Mouse (Mus musculus): ENCODE results near the gene Rnf157. TPM values are rescaled to one million over a fixed set of nuclear protein-coding genes. Genes with fewer than 3 reads are reported as not detected.
A peak's percentile ranks its signal among the peaks of the same experiment; 100 is the strongest.
"Not testable (repeated sequence)": the region's sequence is repeated elsewhere in the genome, so short reads cannot be mapped to it uniquely, and the experiment has no call there.

The Rnf157 gene
- total RNA-seq, 2 experiments from 2014 or later = 5.8 to 8.8 TPM

- DNase-seq = no peak
- intact Hi-C loops (cut with DNase I) = no loop called here
These were observed 9.7 kb upstream of the Rnf157 start for GRCm38 (mm10) chr11:116422562-116422961.

DNA sequence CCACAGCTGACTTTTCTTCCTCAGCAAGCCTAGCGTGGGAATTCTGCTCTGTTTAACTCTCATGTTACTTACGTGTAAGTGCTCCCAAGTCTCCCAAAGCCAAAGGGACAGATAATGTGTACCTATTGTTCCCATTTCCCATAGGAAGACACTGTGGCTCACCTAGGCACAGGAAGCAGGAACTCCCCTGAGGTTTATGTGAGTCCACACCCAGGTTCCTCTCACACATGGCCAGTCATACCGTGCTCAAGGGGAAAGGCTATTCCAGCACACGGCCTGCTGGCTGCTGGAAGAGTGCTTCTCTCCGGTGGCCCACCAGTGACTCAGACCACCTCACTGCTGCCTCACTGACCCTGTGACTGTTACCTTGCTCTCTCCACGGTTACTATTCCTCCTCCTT is 8.3 kb upstream of the Rnf157 start:
- no peak for DNase-seq
- intact Hi-C loops (cut with DNase I) = no loop called here

DNA sequence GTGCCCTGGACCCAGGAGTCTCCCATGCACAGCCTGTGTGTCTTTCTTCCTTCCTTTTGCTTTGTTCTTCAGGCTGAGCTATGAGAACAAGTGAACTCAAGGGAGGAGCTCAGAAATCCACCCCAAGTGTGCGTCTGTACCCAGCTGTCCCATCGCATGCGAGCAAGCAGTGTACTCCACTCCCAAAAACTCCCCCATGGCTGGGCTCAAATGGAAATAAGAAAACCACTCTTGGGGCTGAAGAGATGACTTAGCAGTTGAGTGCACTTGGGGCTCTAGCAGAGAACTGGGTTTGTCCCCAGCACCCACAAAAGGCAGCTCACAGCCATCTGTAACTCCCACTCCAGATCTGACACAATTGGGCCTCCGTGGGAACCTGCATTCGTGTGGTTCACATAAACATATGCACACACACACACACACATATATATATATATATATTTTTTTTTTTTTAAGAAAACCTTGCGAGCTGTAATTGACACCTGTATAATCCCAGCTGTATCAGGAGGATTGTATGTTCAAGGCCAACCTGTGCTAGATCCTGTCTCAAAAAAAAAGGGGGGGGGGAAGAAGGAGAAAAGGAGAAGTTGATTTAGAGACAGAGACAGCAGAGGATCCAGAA is 6.1 kb upstream of the Rnf157 start:
- DNase-seq = no peak
- intact Hi-C loops (cut with DNase I) = no loop called here

DNA sequence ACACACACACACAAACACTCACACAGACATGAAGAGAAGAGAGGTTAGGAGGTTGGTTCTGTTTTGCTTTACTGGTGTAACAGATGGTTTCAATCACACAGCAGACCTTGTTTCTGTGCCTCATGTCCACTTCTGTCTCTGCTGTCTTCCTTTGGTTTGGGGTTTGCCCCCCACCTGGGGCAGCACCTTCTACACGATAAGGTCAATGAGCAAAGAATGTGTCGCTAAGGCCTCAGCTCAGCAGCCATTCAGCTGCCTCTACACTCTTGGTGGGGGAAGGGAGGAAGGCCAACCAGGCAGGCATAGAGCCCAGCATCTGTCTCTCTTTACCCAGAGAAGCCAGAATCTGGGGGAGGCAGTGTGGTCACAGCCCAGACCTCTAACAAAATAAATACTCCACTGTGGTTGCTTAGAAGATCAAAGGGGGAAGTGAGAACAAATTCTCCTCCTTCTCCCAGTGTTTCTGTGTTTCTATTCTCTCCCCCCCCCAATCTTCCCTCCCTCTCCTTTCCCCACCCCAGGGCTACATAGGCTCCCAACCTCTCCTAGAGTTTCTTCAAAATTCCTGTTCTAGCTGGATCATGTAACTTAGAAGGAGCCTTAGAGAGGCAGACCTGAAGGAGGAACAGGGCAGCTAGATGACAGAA is 5.5 kb upstream of the Rnf157 start:
- intact Hi-C loops (cut with DNase I) = no loop called here
- peak; percentile 33 to 56 for DNase-seq

GRCm38 (mm10) chr11:116417054-116417453 is 4.2 kb upstream of the Rnf157 start:
- intact Hi-C loops (cut with DNase I) = loop anchor here (2.0 kb wide), 1 partner anchor 16 kb away; no protein-coding TSS in a partner anchor
- DNase-seq = no peak

DNA sequence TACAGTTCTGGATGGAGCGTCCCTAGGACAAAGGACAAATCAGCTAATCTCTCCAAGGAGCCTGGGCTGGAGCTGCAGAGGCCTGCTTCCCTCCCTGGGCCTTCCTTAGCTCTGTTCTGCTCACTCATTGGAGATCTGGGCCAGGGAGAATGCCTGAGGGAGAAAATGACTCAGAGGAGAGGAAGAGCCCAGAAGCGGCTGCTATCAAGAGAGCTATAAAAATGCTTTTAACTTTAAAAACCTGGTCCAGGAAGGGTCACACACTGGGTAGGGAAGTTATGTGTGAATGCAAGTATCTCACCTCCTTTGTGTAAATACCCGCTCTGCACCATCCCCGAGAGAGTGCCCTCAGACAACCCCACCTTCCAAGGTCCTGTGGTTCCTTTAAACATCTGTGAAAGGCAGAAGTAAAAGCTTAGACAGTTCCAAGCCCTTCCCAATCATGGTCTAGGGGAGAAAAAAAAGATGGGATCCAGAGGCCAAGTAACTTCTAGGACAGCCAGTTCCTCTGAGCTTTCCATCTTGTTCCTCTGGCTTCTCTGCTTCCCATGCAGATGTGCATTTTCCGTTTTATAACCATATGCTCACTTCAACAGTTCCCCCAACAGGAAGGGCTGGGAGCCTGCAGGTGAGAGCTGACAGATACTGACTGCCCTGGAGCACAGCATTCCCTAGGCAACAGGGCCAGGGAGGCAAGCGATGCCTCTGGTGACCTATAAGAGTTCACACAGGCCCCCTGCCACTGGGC is 3.5 kb upstream of the Rnf157 start:
- DNase-seq = peak; percentile 41 to 52
- intact Hi-C loops (cut with DNase I) = loop anchor here (2.0 kb wide), 1 partner anchor 16 kb away; no protein-coding TSS in a partner anchor

DNA sequence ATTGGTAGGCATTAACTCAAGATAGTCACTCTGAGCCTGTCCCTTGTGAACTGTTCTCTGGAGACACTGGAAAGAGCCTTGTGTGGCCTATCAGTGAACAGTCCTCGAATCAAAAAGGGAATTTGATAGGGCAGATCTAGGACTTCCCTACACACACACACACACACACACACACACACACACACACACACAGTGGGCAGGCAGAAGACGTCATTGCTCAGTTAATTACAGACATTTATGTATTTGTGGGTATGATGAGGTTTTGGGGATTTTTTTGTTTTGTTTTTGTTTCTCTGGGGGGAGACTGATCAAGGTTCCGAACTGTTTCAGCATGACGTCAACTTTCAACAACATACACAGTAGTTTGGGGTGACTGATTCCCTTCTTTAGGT is 795 bp upstream of the Rnf157 start:
- intact Hi-C loops (cut with DNase I) = no loop called here
- no peak for DNase-seq

GRCm38 (mm10) chr11:116412028-116412827 is 604 bp downstream of the Rnf157 start:
- DNase-seq = peak in 1 of 2 experiments; percentile 27
- intact Hi-C loops (cut with DNase I) = no loop called here

- intact Hi-C loops (cut with DNase I) = no loop called here
- DNase-seq = no peak
These were observed 1.2 kb downstream of the Rnf157 start for GRCm38 (mm10) chr11:116411582-116411981.

DNA sequence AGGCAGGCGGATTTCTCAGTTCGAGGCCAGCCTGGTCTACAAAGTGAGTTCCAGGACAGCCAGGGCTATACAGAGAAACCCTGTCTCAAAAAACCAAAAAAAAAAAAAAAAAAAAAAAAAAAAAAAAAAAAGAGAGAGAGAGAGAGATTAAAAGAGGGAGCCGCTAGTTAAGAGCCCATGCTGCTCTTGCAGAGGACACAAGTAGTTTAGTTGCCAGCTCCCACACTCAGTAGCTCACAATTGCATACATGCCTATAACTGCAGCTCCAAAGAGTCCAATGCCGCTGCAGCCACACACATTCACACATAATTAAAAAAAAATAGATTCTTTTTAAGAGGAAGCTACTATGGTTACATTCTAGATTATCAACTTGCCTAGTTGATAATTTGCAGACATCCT is 2.4 kb downstream of the Rnf157 start:
- intact Hi-C loops (cut with DNase I); DNase-seq: not testable (repeated sequence)

DNA sequence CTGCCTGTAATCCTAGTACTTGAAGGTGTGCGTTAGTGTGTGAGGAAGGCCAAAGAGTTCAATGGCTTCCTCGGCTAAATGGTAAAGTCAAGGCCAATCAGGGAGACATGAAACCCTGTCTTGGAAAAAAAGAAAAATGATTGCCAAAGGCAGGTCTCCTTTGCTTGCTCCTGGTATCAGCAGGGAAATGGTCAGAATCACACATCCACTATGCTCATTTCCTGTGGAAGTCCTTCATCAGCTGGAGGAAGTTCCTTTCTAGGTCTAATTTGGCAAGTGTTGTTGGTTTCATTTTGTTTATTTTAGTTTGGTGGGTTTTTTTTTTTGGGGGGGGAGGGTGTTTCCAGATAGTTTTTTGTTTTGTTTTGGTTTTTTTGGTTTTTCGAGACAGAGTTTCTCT is 3.8 kb downstream of the Rnf157 start:
- DNase-seq = no peak
- intact Hi-C loops (cut with DNase I) = no loop called here

- intact Hi-C loops (cut with DNase I) = no loop called here
- no peak for DNase-seq
These were observed 6.6 kb downstream of the Rnf157 start for GRCm38 (mm10) chr11:116406231-116406728.

DNA sequence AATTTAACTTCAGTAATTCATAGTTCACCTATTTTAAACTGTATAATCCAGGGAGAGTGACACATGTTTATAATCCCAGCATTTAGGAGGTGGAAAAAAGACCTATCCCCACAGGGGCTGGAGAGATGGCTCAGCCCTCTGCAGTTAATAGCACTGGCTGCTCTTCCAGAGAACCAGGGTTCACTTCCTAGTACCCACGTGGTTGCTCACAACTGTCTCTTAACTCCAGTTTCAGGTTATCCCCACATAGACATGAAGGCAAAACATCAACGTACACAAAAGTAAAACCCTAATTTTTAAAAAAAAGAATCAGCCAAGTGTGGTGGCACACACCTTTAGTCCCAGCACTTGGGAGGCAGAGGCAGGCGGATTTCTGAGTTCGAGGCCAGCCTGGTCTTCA is 7.2 kb downstream of the Rnf157 start:
- intact Hi-C loops (cut with DNase I) = no loop called here
- no peak for DNase-seq

GRCm38 (mm10) chr11:116400560-116400959 is 12.3 kb downstream of the Rnf157 start:
- no peak for DNase-seq
- intact Hi-C loops (cut with DNase I) = no loop called here

DNA sequence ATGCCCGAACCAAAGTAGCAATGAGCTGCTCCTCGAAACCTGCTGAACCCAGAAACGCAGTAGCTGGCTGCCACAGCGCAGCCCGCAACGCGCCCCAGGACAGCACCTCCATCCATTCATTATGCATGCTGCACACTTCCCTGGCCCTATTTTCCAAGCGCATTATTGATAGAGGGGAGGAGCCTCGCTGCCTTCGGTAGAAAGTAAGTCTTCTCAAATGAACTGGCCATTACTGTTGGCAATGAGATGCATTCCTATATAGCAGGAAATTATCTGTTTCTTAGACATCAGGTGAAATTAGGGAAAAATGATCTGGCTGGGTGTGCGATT is 14.5 kb downstream of the Rnf157 start:
- no peak for DNase-seq
- intact Hi-C loops (cut with DNase I) = no loop called here

DNA sequence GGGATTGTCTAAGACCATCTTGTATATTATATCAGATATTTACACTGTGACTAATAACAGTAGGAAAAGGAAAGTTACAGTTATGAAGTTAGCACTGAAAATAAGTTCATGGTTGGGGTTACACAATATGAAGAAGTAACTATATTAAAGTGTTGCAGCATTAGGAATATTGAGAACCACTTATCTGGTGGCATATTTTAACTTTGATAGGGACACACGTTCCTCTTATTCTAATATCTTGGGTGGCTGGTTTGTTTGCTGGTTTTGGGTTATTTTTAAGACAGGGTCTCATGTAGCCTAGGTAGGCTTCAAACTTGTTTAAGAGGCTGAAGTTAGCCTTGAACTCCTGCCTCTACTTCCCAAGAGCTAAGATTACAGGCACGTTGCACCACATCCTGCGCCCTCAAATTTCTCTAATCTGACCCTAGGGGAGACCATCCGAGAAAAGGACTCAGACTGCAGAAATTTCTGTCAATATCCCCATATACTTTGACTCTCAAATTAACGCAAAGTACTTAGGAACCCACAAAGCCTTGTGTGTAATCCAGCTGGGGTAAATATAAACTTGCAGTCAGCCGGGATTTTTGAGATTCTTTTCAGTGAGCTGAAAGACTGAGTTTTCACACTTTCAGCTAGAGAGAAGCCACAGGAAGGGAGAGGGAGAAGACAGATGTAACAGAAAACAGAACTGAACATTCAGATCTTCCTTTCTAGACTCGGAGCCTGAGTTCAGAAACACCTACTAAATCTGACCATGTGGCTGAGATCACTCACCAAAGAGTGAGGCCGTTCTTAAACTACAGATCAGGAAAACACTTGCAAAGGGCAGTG is 15.1 kb downstream of the Rnf157 start:
- intact Hi-C loops (cut with DNase I) = no loop called here
- no peak for DNase-seq

DNA sequence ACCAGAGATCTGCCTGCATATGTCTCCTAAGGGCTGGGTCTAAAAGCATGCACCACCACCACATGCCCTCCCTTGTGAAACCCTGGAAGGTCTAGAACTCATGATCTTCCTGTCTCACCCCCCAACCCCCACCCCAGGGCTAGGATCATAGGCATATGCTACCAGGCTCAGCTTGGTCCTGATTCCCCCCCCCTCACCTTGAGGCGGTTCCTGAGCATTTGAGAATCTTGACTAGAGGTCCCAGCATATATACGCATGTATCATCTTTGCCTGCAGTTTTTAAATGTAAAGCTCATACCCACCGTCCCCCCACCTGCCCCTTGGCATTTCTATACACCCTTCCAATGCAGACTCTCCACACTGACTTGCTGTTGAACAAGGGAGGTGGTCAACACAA is 15.9 kb downstream of the Rnf157 start:
- DNase-seq = no peak
- intact Hi-C loops (cut with DNase I) = no loop called here

DNA sequence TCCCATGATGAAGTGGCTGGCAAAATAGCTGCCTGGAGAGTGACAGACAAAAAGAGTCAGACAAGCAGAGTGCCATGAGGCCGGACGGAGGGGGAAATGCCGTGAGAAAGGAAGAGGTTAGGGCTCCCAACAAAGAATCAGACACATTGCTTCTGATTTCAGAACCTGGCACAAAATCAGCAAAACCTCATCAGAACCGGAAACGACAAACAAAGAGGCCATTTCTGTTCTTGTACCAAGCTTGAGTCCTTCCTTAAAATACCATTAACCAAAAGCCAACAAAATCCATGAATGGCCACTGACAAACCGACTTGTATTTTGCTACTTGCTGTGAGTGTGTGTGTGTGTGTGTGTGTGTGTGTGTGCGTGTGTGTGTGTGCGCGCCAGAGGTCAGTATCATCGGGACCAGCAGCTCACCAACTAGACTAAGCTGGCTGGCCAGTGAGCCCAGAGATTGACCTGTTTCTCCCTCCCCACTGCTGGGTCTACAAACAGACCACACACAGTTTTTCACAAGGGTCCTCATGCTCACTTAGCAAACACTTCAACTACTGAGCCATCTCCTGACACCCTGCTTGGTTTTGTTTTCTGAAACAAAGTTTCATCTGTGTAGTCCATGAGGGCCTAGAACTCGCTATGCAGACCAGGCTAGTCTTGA is 16.4 kb downstream of the Rnf157 start:
- DNase-seq = no peak
- intact Hi-C loops (cut with DNase I) = no loop called here

DNA sequence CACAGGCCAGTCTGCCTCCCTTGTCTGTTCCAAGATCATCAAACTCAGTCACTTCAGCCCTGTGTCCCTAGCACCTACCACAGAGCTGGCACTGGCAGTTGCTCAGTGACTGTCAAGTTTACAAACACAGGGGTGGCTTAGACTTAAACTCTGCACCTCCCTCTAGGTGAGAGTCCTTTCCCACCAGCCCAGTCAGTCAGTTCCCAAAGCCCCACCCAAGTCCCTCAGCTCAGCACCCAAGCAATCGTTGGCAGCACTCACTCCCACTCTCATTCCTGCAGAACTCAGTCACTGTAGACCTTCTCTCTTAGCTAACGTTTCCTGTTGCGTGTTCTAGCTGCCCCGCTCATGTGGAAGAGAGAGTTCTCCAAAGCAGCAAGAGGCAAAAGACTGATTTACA is 18.1 kb downstream of the Rnf157 start:
- no peak for DNase-seq
- intact Hi-C loops (cut with DNase I) = no loop called here

All from heart, postnatal 14 days (tissue).